Mouse (Mus musculus) T-helper 2 cell (primary cell): ENCODE data around the gene Faah.

Experiments
- in situ Hi-C: fragments of 300-600 bp; cut with MboI, MseI; formaldehyde crosslinking; loops from one replicate; pipeline ENCODE4 v1.15.1; 2025; ENCODE audit warnings: high pct_unique_total_duplicates

Faah gene

GRCm38 (mm10) chr4:116001206-116001605 lies 16.5 kb downstream of the Faah start:
- in situ Hi-C loops: no loop called here

- in situ Hi-C loops: no loop called here
Observed at GRCm38 (mm10) chr4:116000671-116001070, 17.1 kb downstream of the Faah start.

DNA sequence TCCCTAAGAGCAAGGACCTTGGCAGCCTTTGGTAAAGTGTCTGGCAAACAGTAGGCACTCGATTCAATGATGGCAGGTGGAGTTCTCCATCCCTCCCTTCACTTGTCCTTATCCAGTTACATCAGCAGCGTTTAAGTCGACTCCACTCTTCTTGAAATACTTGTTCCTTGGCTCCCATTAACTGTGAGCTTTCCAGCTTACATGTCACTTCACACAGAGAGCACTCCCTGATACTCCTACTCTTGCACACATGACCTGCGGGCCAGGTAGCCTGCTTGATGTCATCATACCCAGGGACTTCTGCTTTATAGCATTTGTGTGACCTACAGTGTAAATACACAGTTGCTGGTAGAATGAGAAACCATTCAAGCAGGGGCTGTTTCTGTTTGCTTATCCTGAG lies 21.0 kb downstream of the Faah start:
- in situ Hi-C loops: no loop called here

DNA sequence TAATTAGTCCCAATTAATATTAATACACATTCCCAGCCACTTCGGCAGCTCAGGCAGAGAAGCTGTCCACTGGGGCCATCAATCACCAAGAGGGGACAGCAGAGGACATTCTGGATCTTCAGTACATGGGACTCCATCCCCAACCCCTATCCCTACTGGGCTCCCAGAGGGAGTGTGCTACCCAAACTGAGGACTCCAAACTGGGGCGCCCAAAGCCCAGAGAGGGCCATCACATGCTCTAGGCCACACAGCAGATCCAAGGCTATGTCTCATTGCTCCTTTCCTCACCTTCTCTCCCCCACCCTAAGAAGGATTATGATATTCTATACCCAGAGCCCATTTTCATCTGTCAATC lies 22.4 kb downstream of the Faah start:
- in situ Hi-C loops: no loop called here

- in situ Hi-C loops: no loop called here
Observed at GRCm38 (mm10) chr4:115994662-115995375, 22.9 kb downstream of the Faah start.

GRCm38 (mm10) chr4:115989382-115989781 lies 28.3 kb downstream of the Faah start:
- in situ Hi-C loops: loop anchor here (10.0 kb wide), 1 partner anchor 255 kb away; the partner anchor contains the start of gene Efcab14

DNA sequence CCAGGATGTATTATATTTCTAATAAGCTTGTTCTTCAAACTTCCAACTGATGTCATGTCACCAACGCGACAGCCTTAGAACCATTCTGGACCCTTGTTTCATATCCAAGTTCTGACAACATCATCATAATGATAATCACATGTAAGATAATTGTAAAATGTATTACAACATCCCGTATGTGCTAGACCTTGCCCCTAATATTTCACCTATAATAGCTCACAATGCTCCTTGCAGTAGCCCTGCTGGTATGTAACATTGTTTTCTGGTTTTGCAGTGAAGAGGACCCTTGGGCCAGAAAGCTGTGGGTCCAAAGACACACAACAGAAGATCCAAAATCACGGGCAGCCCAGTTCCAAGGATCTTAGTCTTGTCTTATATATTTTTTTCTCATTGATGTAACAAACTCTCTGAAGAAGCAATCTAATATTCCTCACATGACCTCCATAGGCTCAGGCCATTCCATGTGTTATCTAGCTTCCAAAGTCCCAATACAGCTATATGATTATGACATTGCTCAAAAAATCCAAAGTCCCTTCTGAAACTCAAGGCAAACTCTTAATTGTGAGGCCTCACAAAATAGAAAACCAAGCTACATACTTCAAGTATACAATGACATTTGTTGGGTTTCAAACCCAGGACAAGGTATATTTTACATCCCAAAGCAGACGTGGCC lies 29.7 kb downstream of the Faah start:
- in situ Hi-C loops: loop anchor here (10.0 kb wide), 1 partner anchor 253 kb away; the partner anchor contains the start of gene Efcab14

DNA sequence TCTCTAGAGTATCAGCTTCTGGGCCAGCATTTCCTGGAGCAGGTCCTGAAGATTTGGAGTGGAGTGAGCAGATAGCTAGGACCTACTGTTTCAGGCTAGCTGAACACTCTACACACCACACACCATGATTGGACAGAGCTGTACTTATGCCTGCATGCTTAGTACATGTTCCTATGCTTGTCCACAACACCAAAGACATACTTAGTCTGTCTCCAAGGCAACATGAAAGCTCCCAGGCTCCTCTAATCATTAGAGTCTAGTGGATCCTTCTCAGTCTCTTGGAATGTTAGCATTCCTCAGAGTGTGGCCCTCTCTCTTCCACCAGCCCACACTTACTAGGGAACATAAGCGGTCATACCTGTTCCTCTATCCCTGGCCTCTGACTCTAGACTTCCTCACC lies 30.3 kb downstream of the Faah start:
- in situ Hi-C loops: loop anchor here (10.0 kb wide), 1 partner anchor 253 kb away; the partner anchor contains the start of gene Efcab14

- in situ Hi-C loops: loop anchor here (5.0 to 10.0 kb wide), 2 partner anchors 83 to 250 kb away; partner anchors contain the start of gene Efcab14
Observed at GRCm38 (mm10) chr4:115984967-115985366, 32.8 kb downstream of the Faah start.

DNA sequence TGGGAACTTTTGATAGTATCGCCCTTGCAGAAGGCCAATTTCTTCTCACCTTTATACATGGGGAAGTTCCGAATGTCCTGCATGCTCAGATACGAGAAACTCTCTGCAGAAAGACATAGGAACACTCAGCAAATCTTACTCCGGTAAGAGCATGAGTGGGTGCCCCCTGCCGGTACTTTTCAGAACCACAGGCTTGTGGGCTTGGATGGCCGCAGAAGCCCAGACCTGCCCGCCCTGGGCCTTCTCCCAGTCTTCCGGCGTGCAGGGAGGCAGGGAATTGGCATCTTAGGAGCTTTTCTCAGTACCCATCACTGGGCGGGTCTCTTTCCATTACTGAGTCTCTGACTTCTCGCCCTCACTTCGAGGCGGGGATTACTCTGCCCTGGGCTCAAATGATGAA lies 33.6 kb downstream of the Faah start:
- in situ Hi-C loops: loop anchor here (5.0 to 10.0 kb wide), 2 partner anchors 82 to 249 kb away; partner anchors contain the start of gene Efcab14

GRCm38 (mm10) chr4:115980676-115981075 lies 37.0 kb downstream of the Faah start:
- in situ Hi-C loops: loop anchor here (5.0 to 10.0 kb wide), 2 partner anchors 78 to 246 kb away; partner anchors contain the start of gene Efcab14

DNA sequence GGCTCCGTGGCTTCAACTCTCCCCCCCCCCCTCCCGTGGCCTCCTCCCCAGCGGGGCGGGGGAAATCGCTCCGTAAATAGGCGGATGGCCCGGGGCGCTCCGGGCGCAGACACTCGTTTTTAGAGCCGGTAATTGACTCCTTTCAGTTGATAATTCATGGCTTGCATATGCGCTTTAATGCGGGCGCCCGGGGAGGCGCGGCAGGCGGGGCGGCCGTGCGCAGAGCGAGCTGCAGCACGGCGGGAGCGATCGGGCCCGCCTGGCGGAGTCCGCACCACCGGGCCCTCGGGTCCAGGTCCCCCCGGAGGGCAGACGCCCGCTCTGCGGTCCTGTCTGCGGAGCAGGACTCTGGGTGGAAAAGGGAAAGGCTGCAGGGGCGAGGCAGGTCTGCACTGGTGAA lies 38.3 kb downstream of the Faah start:
- in situ Hi-C loops: no loop called here

GRCm38 (mm10) chr4:115978911-115979310 lies 38.8 kb downstream of the Faah start:
- in situ Hi-C loops: no loop called here

GRCm38 (mm10) chr4:115972543-115972942 lies 45.2 kb downstream of the Faah start:
- in situ Hi-C loops: no loop called here

DNA sequence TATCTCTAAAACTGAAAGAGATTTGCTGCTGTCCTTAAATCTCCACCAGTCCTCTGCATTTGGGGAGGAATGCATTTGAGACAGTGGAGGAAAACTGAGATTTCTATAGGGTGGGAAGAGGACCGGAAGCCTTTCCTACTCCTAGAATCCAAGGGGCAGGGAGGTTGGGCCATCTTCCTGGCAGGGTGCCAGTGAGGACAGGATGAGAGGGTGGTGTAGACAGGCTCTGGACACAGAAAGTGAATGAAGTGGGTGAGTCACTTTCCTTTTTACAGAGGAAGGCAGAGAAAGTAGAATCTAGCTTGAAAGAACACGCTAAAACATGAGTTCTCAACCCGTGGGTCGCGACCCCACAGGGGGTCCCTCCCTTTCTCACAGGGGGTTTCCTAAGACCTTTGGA lies 53.3 kb downstream of the Faah start:
- in situ Hi-C loops: no loop called here

- in situ Hi-C loops: no loop called here
Observed at GRCm38 (mm10) chr4:115963751-115964150, 54.0 kb downstream of the Faah start.

GRCm38 (mm10) chr4:115962671-115963412 lies 54.9 kb downstream of the Faah start:
- in situ Hi-C loops: no loop called here

- in situ Hi-C loops: no loop called here
Observed at GRCm38 (mm10) chr4:115961991-115962390, 55.7 kb downstream of the Faah start.

DNA sequence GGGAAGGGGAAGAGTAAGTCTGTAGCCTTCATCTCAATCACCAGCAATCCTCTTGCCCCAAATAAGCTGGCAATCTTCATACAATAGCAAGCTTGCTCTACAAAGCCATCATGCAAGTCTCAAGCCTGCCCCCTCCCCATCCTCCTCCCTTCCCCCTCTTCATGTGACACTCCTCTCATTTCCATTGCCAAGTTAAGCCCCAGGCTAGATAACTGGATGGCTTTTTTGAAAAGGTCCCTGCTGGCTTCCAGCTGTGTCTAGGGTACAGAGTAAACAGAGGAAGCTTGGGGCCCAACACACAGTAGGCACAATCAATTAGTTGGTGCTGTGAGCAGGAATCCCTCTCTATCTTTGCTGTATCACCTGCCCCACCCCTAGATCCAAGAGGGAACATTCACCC lies 58.2 kb downstream of the Faah start:
- in situ Hi-C loops: no loop called here

DNA sequence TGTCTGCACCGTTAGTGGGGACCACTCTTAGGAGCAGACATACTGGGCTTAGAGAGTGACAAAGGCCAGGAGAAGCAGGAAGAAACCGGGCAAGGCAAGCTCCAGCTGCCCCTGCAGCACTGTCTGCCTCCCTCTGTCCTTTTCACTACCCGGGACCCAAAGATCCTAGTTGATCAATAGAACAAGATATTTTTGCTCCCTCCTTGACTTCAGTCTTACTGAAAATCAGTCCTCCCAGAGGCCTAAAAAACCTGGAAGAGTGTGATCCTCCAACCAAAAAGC lies 62.3 kb downstream of the Faah start:
- in situ Hi-C loops: no loop called here

- in situ Hi-C loops: loop anchor here (5.0 kb wide), 1 partner anchor 53 kb away; no protein-coding TSS in a partner anchor
Observed at GRCm38 (mm10) chr4:115954656-115955493, 62.9 kb downstream of the Faah start.
